8 mouse cellular contexts compared by ENCODE assay signal in the genomic region with DNA sequence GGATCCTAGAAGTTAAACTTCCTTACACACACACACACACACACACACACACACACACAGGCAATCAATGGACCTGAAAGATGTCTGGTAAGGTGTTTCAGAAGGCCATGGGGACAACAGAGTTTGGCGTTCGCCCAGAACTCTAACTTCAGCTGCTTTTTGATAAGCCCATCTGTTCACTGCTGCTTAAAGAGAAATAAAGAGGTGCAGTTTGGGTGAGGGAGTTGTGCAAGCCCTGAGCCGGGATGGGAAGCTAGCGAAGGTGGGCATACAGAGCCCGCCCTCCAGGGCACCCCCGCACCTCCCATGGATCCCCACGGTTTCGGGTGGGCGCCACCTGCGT. TPM values are rescaled to one million over a fixed set of nuclear protein-coding genes. Genes with fewer than 3 reads are reported as not detected.
DNase-seq lines count a peak whose midpoint lies in the region; ATAC-seq and TF ChIP-seq lines count a peak whose summit lies in the region.

No protein-coding gene starts in this region.

- no peak overlapping the region for H3K27ac ChIP-seq in heart, embryonic 14.5 days (replicated peaks in 1 of 2; ENCODE audit: control insufficient read depth in 1 of 2, insufficient read depth in 1 of 2, low read depth in 2 of 2, low read length in 2 of 2)
- no peak overlapping the region for H3K27ac ChIP-seq in ES-Bruce4 (ENCODE audit: insufficient read depth, low read length)
- no peak overlapping the region for H3K27ac ChIP-seq in limb, embryonic 15.5 days
- no peak overlapping the region for H3K27ac ChIP-seq in stomach, embryonic 16.5 days (ENCODE audit: low read length)

- H3K9me3 ChIP-seq in heart, embryonic 14.5 days (ENCODE audit: control insufficient read depth, low read length) = no peaks in the 10 kb centered on the region
- no peaks in the 10 kb centered on the region for H3K9me3 ChIP-seq in ES-Bruce4 (replicated peaks; ENCODE audit: control insufficient read depth, insufficient read depth, low read length, poor library complexity, severe bottlenecking)
- no peaks in the 10 kb centered on the region for H3K9me3 ChIP-seq in limb, embryonic 15.5 days
- no peaks in the 10 kb centered on the region for H3K9me3 ChIP-seq in stomach, embryonic 16.5 days (replicated peaks; ENCODE audit: control insufficient read depth, low read length)

- peak overlapping the region; percentile 69 for H3K9ac ChIP-seq in heart, embryonic 14.5 days (ENCODE audit: low read length)
- H3K9ac ChIP-seq in ES-Bruce4 (ENCODE audit: low read depth, poor library complexity, severe bottlenecking) = peak overlapping the region; percentile 76
- H3K9ac ChIP-seq in limb, embryonic 15.5 days = peak overlapping the region; percentile 41
- H3K9ac ChIP-seq in stomach, embryonic 16.5 days (ENCODE audit: low read length) = peak overlapping the region; percentile 60

- 2% methylated on average over 10 of the region's 10 CpGs for WGBS in heart, embryonic 14.5 days
- WGBS in limb, embryonic 15.5 days = 1% methylated on average over 10 of the region's 10 CpGs
- 1% methylated on average over 10 of the region's 10 CpGs for WGBS in stomach, embryonic 16.5 days

- H3K4me3 ChIP-seq in heart, embryonic 14.5 days (ENCODE audit: control insufficient read depth in 1 of 2, insufficient read depth in 1 of 2, low read depth in 1 of 2, low read length in 2 of 2) = peak overlapping the region; percentile 56 to 60
- peak overlapping the region; percentile 97 for H3K4me3 ChIP-seq in ES-Bruce4 (ENCODE audit: low read depth, low read length)
- H3K4me3 ChIP-seq in limb, embryonic 15.5 days = peak overlapping the region; percentile 66
- peak overlapping the region; percentile 71 for H3K4me3 ChIP-seq in stomach, embryonic 16.5 days (replicated peaks; ENCODE audit: low read length)

- no peak for TF ChIP-seq EP300 in ES-Bruce4 (IDR thresholded peaks at IDR 0.05; ENCODE audit: insufficient read depth, low read depth, low read length)

- no peak for TF ChIP-seq POLR2A in ES-Bruce4 (IDR thresholded peaks at IDR 0.05; ENCODE audit: insufficient read depth, low read length)

- H3K27me3 ChIP-seq in heart, embryonic 14.5 days (ENCODE audit: control insufficient read depth, insufficient read depth, low read length) = peaks cover 27% of the 10 kb centered on the region
- H3K27me3 ChIP-seq in ES-Bruce4 (ENCODE audit: control insufficient read depth, insufficient read depth, low read length, poor library complexity, severe bottlenecking) = no peaks in the 10 kb centered on the region
- H3K27me3 ChIP-seq in limb, embryonic 15.5 days = peaks cover 44% of the 10 kb centered on the region
- peaks cover 21% of the 10 kb centered on the region for H3K27me3 ChIP-seq in stomach, embryonic 16.5 days (ENCODE audit: control insufficient read depth, insufficient read depth, low read length)

- H3K4me2 ChIP-seq in heart, embryonic 14.5 days (ENCODE audit: low read length) = peak overlapping the region; percentile 99
- H3K4me2 ChIP-seq in limb, embryonic 15.5 days = peak overlapping the region; percentile 98
- H3K4me2 ChIP-seq in stomach, embryonic 16.5 days (ENCODE audit: low read depth, low read length) = peak overlapping the region; percentile 88

- ATAC-seq in heart, embryonic 14.5 days (ENCODE audit: insufficient number of reproducible peaks, insufficient read depth, low FRiP score, low read depth) = peak; percentile 4; the same call in 1 of the 2 replicates
- 0 out of 2 replicates have a peak, but pooled peaks have one; percentile 4 for ATAC-seq in erythroid progenitor cell, adult 5-6 weeks (replicated peaks; ENCODE audit: low FRiP score, poor library complexity, severe bottlenecking)
- ATAC-seq in limb, embryonic 15.5 days (ENCODE audit: insufficient number of reproducible peaks, low FRiP score, low TSS enrichment, low read depth) = no peak
- no peak for ATAC-seq in stomach, embryonic 16.5 days (ENCODE audit: insufficient read depth, low FRiP score)

- peaks cover 9 to 17% of the 10 kb centered on the region in 2 experiments for H3K4me1 ChIP-seq in heart, embryonic 14.5 days (ENCODE audit: control insufficient read depth in 2 of 2, insufficient read depth in 2 of 2, low read length in 2 of 2)
- peaks cover 4% of the 10 kb centered on the region for H3K4me1 ChIP-seq in ES-Bruce4 (ENCODE audit: control insufficient read depth, insufficient read depth, low read length)
- H3K4me1 ChIP-seq in limb, embryonic 15.5 days = peaks cover 21% of the 10 kb centered on the region
- H3K4me1 ChIP-seq in stomach, embryonic 16.5 days (ENCODE audit: control insufficient read depth, insufficient read depth, low read length) = peaks cover 18% of the 10 kb centered on the region

- no peak for TF ChIP-seq CTCF in ES-Bruce4 (IDR thresholded peaks at IDR 0.05; ENCODE audit: low read depth, low read length)

- no peak for DNase-seq in heart, postnatal 4 days
- DNase-seq in natural killer cell, adult 2 months (ENCODE audit: low spot score in 2 of 2) = no peak
- DNase-seq in urinary bladder, postnatal 36 days (ENCODE audit: low spot score in 2 of 2) = no peak

- no peaks in the 10 kb centered on the region for H3K36me3 ChIP-seq in heart, embryonic 14.5 days (ENCODE audit: control insufficient read depth, insufficient read depth, low read length)
- peaks cover 2% of the 10 kb centered on the region; the same call in 1 of the 2 replicates for H3K36me3 ChIP-seq in ES-Bruce4 (ENCODE audit: control insufficient read depth, insufficient read depth, low read length, poor library complexity, severe bottlenecking)
- no peaks in the 10 kb centered on the region for H3K36me3 ChIP-seq in limb, embryonic 15.5 days
- no peaks in the 10 kb centered on the region for H3K36me3 ChIP-seq in stomach, embryonic 16.5 days (ENCODE audit: control insufficient read depth, insufficient read depth, low read length)

RNA-seq across cellular contexts. Expression of gene Abcc4, which starts 0.6 kb away (rescaled TPM):
- polyA plus RNA-seq in heart, embryonic 14.5 days (2014; fragmentation: Nextera tagmentation; extraction: Ambion mirVana) = 1.8 and 1.9 TPM in 2 replicates
- 1 to 10 TPM; 2.9 to 3.1 TPM for total RNA-seq in heart, postnatal 4 days (2021)
- polyA plus RNA-seq in ES-Bruce4 (2011; ENCODE audit: insufficient read depth, insufficient read length, low read depth, missing spikeins) = 29.0 and 32.2 TPM in 2 replicates
- total RNA-seq in erythroid progenitor cell, adult 5-6 weeks (2015; ENCODE audit: low replicate concordance) = 16.3 and 17.7 TPM in 2 replicates
- total RNA-seq in erythroid progenitor cell, adult 5-6 weeks (2017; ENCODE audit: low replicate concordance) = 14.5 and 17.5 TPM in 2 replicates
- 1.4 and 1.8 TPM in 2 replicates for polyA plus RNA-seq in limb, embryonic 15.5 days (2015; fragmentation: Nextera tagmentation; extraction: Ambion mirVana)
- 5.2 and 6.1 TPM in 2 replicates for polyA plus RNA-seq in stomach, embryonic 16.5 days (2015; fragmentation: Nextera tagmentation; extraction: Ambion mirVana)

Comparison
In these comparisons a context has a peak if more than half of its experiments do, and no peak if none do; other contexts are left out.
1. ATAC-seq: peak in heart, embryonic 14.5 days (single experiment) and erythroid progenitor cell, adult 5-6 weeks (single experiment); none in limb, embryonic 15.5 days (single experiment) and stomach, embryonic 16.5 days (single experiment).
2. Peak in every context shown above with its lines, with median percentiles within 50 percentile points of each other: H3K4me2 ChIP-seq, H3K4me3 ChIP-seq and H3K9ac ChIP-seq.